ENCODE assay signal across 8 mouse cellular contexts in the genomic region with DNA sequence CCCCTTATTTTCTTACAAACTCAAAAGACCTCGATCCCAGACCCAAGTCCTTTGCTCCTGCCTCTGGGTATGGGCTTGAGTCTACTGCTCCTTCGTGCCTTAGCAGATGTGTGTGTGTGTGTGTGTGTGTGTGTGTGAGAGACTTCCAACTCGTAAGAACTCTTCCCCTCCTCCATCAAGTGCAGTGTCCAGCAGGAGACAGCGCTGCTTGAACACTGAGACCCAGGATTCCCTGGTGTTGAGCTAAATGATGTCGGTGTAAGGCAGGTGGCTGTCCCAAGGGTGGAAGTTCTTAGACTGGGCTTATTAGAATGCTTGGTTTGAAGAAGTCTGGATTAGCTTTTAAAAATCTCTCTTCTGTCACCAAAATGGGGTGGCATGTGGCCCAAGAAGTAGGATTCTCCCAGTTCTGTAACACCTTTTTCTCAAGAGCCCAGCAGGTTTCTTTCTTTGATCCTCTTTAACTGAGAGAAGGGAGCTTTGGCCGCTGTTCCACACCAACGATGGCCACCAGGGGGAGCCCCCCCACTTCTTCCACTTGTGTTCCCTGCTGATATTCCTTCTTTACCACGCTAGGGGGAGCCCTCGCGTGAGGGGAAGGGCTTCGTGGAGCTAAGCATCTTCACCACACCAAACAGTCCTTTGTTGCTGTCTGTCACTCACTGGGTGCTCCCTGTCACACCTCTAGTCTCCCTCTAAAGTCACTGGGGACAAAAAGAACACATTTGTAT. TPM values are rescaled to one million over a fixed set of nuclear protein-coding genes. Genes with fewer than 3 reads are reported as not detected.
DNase-seq lines count a peak whose midpoint lies in the region; ATAC-seq lines count a peak whose summit lies in the region.

No protein-coding gene starts in this region.

- ATAC-seq in megakaryocyte-erythroid progenitor cell, adult 5-6 weeks (replicated peaks; ENCODE audit: low FRiP score, low TSS enrichment, poor library complexity, severe bottlenecking), result peak; percentile 84

- peak; percentile 85 for DNase-seq in R1 (ENCODE audit: low read depth, low spot score)
- peak; percentile 58 for DNase-seq in cerebellum, adult 9-11 months
- DNase-seq in frontal cortex, postnatal 14 days (ENCODE audit: low spot score in 2 of 2), result peak; percentile 36 to 64
- DNase-seq in hindlimb bud, embryonic 11.5 days (ENCODE audit: extremely low spot score, low read depth, low spot score), result peak; percentile 83
- DNase-seq in left cerebral cortex, adult 18-20 months (ENCODE audit: low spot score in 2 of 2), result peak; percentile 64 to 82
- peak; percentile 83 for DNase-seq in right cerebral cortex, postnatal 14 days
- peak; percentile 69 to 76 for DNase-seq in urinary bladder, postnatal 36 days (ENCODE audit: low spot score in 2 of 2)

RNA-seq across cellular contexts. Expression of a gene that starts 17.0 kb away (rescaled TPM):
- 1 to 10 TPM; 2.1 to 2.5 TPM for total RNA-seq in left cerebral cortex, adult 18-20 months (2021)
- 0.33 TPM in 1 of 2 replicates, not detected in the other for total RNA-seq in megakaryocyte-erythroid progenitor cell, adult 5-6 weeks (2014; fragmentation: Nextera tagmentation)
- not detected in 2 replicates for total RNA-seq in megakaryocyte-erythroid progenitor cell, adult 5-6 weeks (2017)

RNA-seq across cellular contexts. Expression of a gene that starts 27.5 kb away (rescaled TPM):
- total RNA-seq in left cerebral cortex, adult 18-20 months (2021), result 10 to 100 TPM; 39.4 to 41.8 TPM
- total RNA-seq in megakaryocyte-erythroid progenitor cell, adult 5-6 weeks (2014; fragmentation: Nextera tagmentation), result 215 and 216 TPM in 2 replicates
- total RNA-seq in megakaryocyte-erythroid progenitor cell, adult 5-6 weeks (2017), result 126 and 154 TPM in 2 replicates

RNA-seq across cellular contexts. Expression of a gene that starts 36.8 kb away (rescaled TPM):
- under 1 TPM; 0.45 to 0.70 TPM for total RNA-seq in left cerebral cortex, adult 18-20 months (2021)
- 0.33 TPM in 1 of 2 replicates, not detected in the other for total RNA-seq in megakaryocyte-erythroid progenitor cell, adult 5-6 weeks (2014; fragmentation: Nextera tagmentation)
- total RNA-seq in megakaryocyte-erythroid progenitor cell, adult 5-6 weeks (2017), result 0.08 TPM in 1 of 2 replicates, not detected in the other

RNA-seq across cellular contexts. Expression of a gene that starts 36.8 kb away (rescaled TPM):
- total RNA-seq in left cerebral cortex, adult 18-20 months (2021), result 1 to 10 TPM; 1.1 to 1.3 TPM
- total RNA-seq in megakaryocyte-erythroid progenitor cell, adult 5-6 weeks (2014; fragmentation: Nextera tagmentation), result 6.6 and 8.8 TPM in 2 replicates
- total RNA-seq in megakaryocyte-erythroid progenitor cell, adult 5-6 weeks (2017), result 6.7 and 22.0 TPM in 2 replicates

RNA-seq across cellular contexts. Expression of a gene that starts 55.2 kb away (rescaled TPM):
- total RNA-seq in left cerebral cortex, adult 18-20 months (2021), result under 1 TPM; 0.12 to 0.51 TPM
- not detected in 2 replicates for total RNA-seq in megakaryocyte-erythroid progenitor cell, adult 5-6 weeks (2014; fragmentation: Nextera tagmentation)
- total RNA-seq in megakaryocyte-erythroid progenitor cell, adult 5-6 weeks (2017), result not detected in 2 replicates

Comparison
In these comparisons a context has a peak if more than half of its experiments do, and no peak if none do; other contexts are left out.
1. Peak in every context shown above with its lines: DNase-seq and ATAC-seq.